Mouse (Mus musculus) kidney, adult 2 months (tissue): Measurements from ENCODE around the gene Snx29. TPM values are rescaled to one million over a fixed set of nuclear protein-coding genes. Genes with fewer than 3 reads are reported as not detected.
A peak's percentile ranks its signal among the peaks of the same experiment; 100 is the strongest.

Experiments used
- DNase-seq: peaks from one replicate; pipeline ENCODE4 v3.0.0; 2021
- H3K27ac ChIP-seq: fragments of 200-500 bp; 2 replicates; pipeline ENCODE4 v1.5.1; 2012; ENCODE audit warnings: low read depth, low read length, control low read depth, inconsistent platforms; ENCODE audit not compliant: insufficient read depth
- H3K27me3 ChIP-seq: fragments of 200-500 bp; replicated peaks from 2 replicates; pipeline ENCODE4 v1.6.1; 2012; ENCODE audit warnings: mild to moderate bottlenecking, moderate library complexity, low read length, inconsistent platforms; ENCODE audit not compliant: control insufficient read depth, insufficient read depth
- H3K36me3 ChIP-seq: fragments of 200-500 bp; 2 replicates; pipeline ENCODE4 v1.6.1; 2012; ENCODE audit warnings: mild to moderate bottlenecking, moderate library complexity, low read length, inconsistent platforms; ENCODE audit not compliant: control insufficient read depth, insufficient read depth
- H3K4me1 ChIP-seq: fragments of 200-500 bp; 2 replicates; pipeline ENCODE4 v1.6.1; 2011; ENCODE audit warnings: low read length; ENCODE audit not compliant: control insufficient read depth, insufficient read depth
- H3K4me3 ChIP-seq: fragments of 200-500 bp; 2 replicates; pipeline ENCODE4 v1.5.1; 2011; ENCODE audit warnings: mild to moderate bottlenecking, low read depth, low read length, control low read depth; ENCODE audit not compliant: insufficient read depth
- CTCF ChIP-seq: fragments of 200-500 bp; conservative IDR thresholded peaks from 2 replicates; pipeline ENCODE4 v1.5.1; 2011; ENCODE audit warnings: low read depth, mild to moderate bottlenecking, control low read depth, low read length, moderate library complexity, mixed read lengths; ENCODE audit not compliant: insufficient read depth, insufficient read length
- POLR2A ChIP-seq: fragments of 200-500 bp; IDR thresholded peaks from one replicate; pipeline ENCODE4 v1.6.1; 2011; ENCODE audit warnings: low read depth, low read length, control low read depth
- WGBS: fragments of 180-500 bp; shearing (Covaris S2); methylation state at CpG from one replicate; pipeline ENCODE4 v1.1.7; 2018; 5-methylcytosine and 5-hydroxymethylcytosine counted together
- polyA plus RNA-seq: library from polyadenylated mRNA; depleted of rRNA; stranded (reverse); fragments of >200 nt; gene quantifications from 2 replicates; pipeline ENCODE4 v1.2.3, GENCODE M21; 2012

The Snx29 gene
- polyA plus RNA-seq, 1 experiment = 64.8 TPM

DNA sequence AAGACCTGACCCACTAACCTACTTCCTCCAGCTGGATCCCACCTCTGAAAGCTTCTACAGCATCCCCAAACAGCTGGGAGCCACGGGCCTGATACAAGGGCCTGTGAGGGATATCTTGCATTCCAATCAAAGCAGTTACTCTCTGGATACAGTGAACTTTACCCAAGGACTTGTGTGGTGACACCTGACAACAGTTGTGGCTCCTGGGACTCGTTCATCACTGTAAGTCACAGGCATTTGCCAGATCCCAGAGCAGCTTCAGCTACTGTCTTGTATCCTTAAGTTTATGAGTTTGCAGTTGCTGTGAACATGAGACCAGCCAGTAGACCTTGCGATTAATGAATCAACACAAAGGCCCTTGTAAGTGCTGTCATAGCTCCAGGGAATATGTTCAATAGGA is 405.4 kb downstream of the Snx29 start:
- Histone ChIP-seq H3K36me3 (no peaks in the 10 kb centered on the region), H3K4me3 (no peak overlapping the region), H3K27ac (no peak overlapping the region), H3K4me1 (no peaks in the 10 kb centered on the region), H3K27me3 (no peaks in the 10 kb centered on the region)
- DNase-seq = no peak
- 79% methylated on average over 3 of the region's 3 CpGs for WGBS
- no peak for TF ChIP-seq POLR2A
- no peak for TF ChIP-seq CTCF

GRCm38 (mm10) chr16:11728627-11729026 is 405.9 kb downstream of the Snx29 start:
- DNase-seq = no peak
- H3K4me1 ChIP-seq = no peaks in the 10 kb centered on the region
- H3K27ac ChIP-seq = no peak overlapping the region
- TF ChIP-seq CTCF (no peak), POLR2A (no peak)
- WGBS = 77% methylated on average over 3 of the region's 3 CpGs
- H3K27me3 ChIP-seq = no peaks in the 10 kb centered on the region
- no peaks in the 10 kb centered on the region for H3K36me3 ChIP-seq
- no peak overlapping the region for H3K4me3 ChIP-seq

GRCm38 (mm10) chr16:11729111-11729510 is 406.4 kb downstream of the Snx29 start:
- H3K4me1 ChIP-seq = no peaks in the 10 kb centered on the region
- H3K36me3 ChIP-seq = no peaks in the 10 kb centered on the region
- DNase-seq = no peak
- no peak overlapping the region for H3K27ac ChIP-seq
- TF ChIP-seq CTCF (no peak), POLR2A (no peak)
- no peaks in the 10 kb centered on the region for H3K27me3 ChIP-seq
- WGBS = 82% methylated on average over 6 of the region's 6 CpGs
- H3K4me3 ChIP-seq = no peak overlapping the region

DNA sequence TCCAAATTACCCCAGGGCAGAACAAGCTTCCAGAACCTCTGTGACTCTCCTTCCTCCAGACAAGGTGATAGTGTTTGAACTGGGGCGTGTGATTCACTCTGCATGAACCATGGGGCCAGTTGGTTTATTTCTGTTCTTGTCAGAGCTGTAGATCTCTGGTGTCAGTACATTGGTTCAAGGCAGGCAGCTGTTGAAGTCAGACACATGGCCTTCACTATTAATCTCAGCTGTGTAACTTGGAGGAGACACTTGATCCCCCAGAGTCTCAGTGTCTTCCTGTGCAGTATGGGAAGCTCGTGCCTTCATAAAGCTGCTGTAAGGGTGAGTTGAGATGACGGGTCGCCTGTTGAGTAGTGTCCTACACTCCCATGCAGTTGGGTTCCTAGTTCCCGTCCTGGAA is 407.1 kb downstream of the Snx29 start:
- no peak for TF ChIP-seq CTCF
- no peak for TF ChIP-seq POLR2A
- Histone ChIP-seq H3K4me1 (no peaks in the 10 kb centered on the region), H3K27me3 (no peaks in the 10 kb centered on the region), H3K4me3 (no peak overlapping the region), H3K27ac (no peak overlapping the region), H3K36me3 (no peaks in the 10 kb centered on the region)
- 65% methylated on average over 5 of the region's 5 CpGs for WGBS
- DNase-seq = no peak

- TF ChIP-seq POLR2A (no peak), CTCF (no peak)
- Histone ChIP-seq H3K4me1 (no peaks in the 10 kb centered on the region), H3K4me3 (no peak overlapping the region), H3K27ac (no peak overlapping the region), H3K36me3 (no peaks in the 10 kb centered on the region), H3K27me3 (no peaks in the 10 kb centered on the region)
- 72% methylated on average over 5 of the region's 5 CpGs for WGBS
- no peak for DNase-seq
Measured at GRCm38 (mm10) chr16:11731014-11731535, 408.4 kb downstream of the Snx29 start.

GRCm38 (mm10) chr16:11738341-11738740 is 415.6 kb downstream of the Snx29 start:
- 51% methylated on average over 7 of the region's 7 CpGs for WGBS

DNA sequence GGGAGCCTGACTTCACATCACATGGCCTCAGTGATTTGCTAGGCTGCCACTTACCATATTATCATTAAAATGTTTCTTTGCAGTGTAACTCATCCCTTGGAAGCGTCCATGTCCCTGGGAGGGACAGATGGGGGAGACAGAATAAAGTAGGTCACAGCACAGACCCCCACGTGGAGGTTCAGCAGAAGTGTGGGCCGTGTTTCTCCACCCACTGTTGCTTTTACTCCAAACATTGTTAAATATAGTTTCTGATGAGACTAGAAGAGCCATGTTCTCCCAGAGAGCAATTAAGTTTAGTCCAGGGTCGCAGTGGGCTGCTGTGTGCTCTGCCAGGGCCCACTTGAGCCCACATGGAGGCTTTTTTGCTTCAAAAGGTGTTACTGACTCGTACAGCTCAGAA is 419.2 kb downstream of the Snx29 start:
- WGBS = 73% methylated on average over 5 of the region's 5 CpGs
- H3K36me3 ChIP-seq = no peaks in the 10 kb centered on the region; the same call in 1 of the 2 replicates
- H3K27ac ChIP-seq = no peak overlapping the region
- TF ChIP-seq CTCF (no peak), POLR2A (no peak)
- peaks cover 13% of the 10 kb centered on the region; the same call in 1 of the 2 replicates for H3K4me1 ChIP-seq
- no peak overlapping the region for H3K4me3 ChIP-seq
- H3K27me3 ChIP-seq = no peaks in the 10 kb centered on the region
- DNase-seq = no peak

More at GRCm38 (mm10) chr16:11738341-11738740, 415.6 kb downstream of the Snx29 start:
- peaks cover 13% of the 10 kb centered on the region; the same call in 1 of the 2 replicates for H3K4me1 ChIP-seq
- TF ChIP-seq CTCF (no peak), POLR2A (no peak)
- no peak overlapping the region for H3K27ac ChIP-seq
- DNase-seq = peak; percentile 16
- no peak overlapping the region for H3K4me3 ChIP-seq
- no peaks in the 10 kb centered on the region; the same call in 1 of the 2 replicates for H3K36me3 ChIP-seq
- H3K27me3 ChIP-seq = no peaks in the 10 kb centered on the region
